Mouse (Mus musculus): ENCODE measurements around the gene Sdhaf3.

Sdhaf3 gene

DNA sequence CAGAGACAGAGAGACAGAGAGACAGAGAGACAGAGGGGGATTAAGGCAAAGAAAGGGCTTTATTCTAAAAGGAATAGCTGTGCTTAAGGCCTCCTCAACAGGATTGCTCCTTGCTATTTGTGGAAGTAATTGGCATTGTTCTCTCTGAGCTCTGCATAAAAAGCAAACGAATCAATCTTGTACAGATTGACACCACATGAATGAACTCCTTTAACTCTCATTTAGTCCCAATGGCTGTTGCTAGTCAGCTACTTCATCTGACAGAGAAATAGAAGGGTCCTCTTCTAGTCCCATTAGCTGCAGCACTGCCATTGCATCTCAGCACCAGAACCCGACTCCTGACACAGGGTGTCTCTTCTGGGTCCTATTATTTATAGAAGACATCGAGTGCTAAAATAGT lies 113.0 kb downstream of the Sdhaf3 start:
- no peak for DNase-seq (ENCODE audit: low read depth, low spot score)

DNA sequence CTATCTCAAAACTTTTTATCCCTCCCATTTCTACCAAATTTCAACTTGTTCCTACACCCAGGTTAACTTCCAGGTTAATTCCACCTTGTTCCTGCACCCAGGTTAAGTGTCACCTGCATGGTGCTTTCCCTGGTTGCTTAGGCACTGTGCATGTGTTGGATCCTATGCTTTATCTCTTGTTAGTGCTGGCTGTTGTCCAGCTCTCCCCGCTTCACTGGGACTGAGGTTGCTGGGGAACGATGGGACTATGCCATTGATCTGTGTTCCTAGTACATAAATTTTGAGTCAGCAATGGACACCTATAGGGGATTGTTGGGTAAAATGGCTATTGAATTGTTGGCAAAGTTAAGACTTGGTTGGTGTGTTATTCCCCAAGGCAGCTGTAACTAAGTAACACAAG lies 113.7 kb downstream of the Sdhaf3 start:
- no peak for DNase-seq (ENCODE audit: low read depth, low spot score)

DNA sequence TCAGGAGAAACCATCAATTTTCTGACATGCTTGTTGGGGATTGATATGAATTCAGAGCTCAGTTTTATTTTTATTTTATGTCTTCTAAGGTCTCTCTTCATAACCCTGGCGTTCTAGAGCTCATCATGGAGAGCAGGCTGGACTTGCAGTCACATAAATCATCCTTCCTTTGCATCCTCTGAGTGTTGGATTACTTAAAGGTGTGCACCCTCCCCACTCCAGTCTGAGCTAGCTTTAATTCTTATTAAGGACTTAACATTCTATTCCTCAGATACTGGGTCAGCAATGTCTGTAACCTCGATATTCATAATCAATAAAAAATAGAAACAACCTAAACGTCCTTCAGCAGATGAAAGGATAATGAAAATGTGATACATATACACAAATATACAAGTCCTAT lies 126.2 kb downstream of the Sdhaf3 start:
- DNase-seq (ENCODE audit: low read depth, low spot score) = no peak

DNA sequence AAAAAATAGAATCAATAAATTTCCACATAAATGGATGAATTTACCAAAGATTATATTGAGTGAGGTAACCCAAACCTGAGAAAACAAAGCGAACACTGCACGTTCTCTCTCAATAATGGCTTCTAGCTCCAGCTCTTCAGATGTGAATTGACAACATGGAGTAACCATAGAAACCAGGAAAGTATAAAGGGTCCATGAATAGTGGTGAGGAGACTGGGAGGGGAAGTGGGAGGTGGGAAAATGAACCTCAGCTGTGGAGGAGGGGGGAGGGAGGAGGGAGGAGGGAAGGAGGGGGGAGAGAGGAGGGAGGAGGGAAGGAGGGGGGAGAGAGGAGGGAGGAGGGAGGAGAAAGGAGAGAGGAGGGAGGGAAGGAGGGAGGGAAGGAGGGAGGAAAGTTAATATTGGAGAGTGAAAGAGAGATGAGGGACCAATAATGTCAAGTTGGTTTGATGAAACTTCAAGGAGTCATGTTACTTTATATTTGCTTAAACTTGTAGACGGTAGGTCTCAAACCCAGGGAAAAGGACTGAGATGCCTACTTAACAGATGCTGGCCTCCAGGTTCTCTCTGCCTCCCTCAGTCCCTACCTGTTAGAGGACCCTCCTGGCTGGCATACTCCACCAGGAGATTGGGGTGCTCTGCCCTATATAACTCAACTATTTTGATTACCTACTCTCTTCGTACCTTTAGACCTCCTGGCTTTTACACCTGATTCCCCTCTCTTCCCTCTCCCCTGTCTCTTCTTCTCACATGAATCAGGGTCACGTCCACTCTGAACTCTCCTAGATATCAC lies 126.9 kb downstream of the Sdhaf3 start:
- DNase-seq (ENCODE audit: low read depth, low spot score) = no peak

DNA sequence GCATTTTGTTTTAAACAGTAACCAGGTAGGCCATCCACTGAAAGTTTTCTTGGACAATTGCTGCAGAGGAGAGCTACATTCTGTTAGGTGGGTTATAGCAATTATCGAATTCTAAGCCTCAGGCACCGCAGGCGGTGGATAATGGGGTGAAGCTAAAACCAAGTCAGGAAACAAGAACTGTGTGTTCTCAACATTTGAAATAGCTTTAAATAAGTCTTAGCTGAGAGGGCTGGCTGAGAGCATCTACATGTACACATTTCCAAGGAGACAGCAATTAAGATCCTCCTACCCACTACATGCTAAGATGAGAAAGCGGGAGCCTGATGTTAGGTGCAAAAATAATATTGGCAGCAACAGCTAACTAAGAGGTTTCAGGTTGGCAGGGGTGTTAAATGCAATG lies 127.9 kb downstream of the Sdhaf3 start:
- no peak for DNase-seq (ENCODE audit: low read depth, low spot score)

DNA sequence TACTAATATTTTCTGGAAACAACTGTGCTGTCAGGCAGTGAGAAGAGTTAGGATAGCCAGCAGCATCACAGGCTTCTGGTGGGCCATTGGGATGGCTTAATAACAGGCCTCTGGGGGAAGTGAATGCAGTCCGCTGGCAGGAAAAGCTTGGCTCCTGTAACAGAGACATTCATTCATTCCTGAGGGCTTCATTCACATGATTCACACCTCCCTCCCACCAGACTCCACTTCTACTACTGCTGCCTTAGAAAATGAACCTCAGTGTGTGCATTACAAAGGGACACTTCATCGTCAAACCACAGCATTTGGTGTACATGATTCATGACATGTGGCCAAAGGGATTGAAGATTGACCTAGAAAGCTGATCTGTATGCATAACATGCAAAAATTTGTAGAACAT lies 128.6 kb downstream of the Sdhaf3 start:
- DNase-seq (ENCODE audit: low read depth, low spot score) = no peak

DNA sequence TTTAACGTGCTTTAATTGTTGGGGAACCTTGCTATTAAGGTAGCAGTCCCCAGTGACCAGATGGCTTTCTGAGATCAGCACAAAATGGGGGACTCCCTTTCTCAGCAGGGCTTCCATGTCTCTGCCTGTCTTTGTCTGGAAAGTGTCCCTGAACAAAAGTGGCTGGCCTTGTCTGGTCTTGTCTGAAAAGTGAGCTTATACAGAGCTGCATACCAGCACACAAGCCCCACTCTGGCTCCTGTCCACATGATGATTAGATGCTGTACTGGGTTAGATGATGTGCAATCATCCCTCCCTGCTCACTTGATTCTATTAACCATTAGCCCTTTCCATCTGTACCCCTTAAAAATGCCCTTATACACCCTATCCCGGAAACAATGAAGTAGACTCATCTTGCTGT lies 129.7 kb downstream of the Sdhaf3 start:
- DNase-seq (ENCODE audit: low read depth, low spot score) = no peak

DNA sequence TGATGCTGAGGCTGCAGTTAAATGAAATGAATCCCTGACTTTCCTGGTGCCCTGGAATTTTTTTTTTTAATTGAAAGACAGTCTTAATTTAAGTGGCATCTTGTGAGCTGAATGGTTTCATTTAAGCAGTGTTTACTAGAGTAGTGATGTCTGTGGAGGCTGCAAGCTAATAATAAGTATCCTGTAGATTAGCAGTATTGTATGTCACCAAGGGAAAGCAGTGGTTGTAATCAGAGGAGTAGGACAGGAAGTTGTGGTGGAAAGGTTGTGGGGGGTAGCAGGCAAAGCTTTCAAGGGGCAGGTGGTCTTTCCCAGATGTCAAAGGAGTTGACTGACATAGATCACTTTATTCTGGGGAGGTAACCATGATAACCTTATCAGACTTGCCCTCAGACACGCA lies 136.3 kb downstream of the Sdhaf3 start:
- no peak for DNase-seq (ENCODE audit: low read depth, low spot score)

Data from A20 (cell line).